Mouse (Mus musculus) liver, adult 2 months (tissue): ENCODE results near the gene Mapkapk2. TPM values are rescaled to one million over a fixed set of nuclear protein-coding genes. Genes with fewer than 3 reads are reported as not detected.
"Not testable (repeated sequence)": the region's sequence is repeated elsewhere in the genome, so short reads cannot be mapped to it uniquely, and the experiment has no call there.

ENCODE experiments used
- DNase-seq: peaks from one replicate; pipeline ENCODE4 v3.0.0-alpha.2; 2011; ENCODE audit warnings: low read depth, low spot score; ENCODE audit errors: extremely low read depth
- H3K27ac ChIP-seq: fragments of 200-500 bp; replicated peaks from 2 replicates; pipeline ENCODE4 v1.5.1; 2012; ENCODE audit warnings: low read depth, mild to moderate bottlenecking, control low read depth, inconsistent platforms, low read length; ENCODE audit not compliant: insufficient read depth
- H3K27me3 ChIP-seq: fragments of 200-500 bp; 2 replicates; pipeline ENCODE4 v1.6.1; 2012; ENCODE audit warnings: mild to moderate bottlenecking, moderate library complexity, low read length, inconsistent platforms; ENCODE audit not compliant: control insufficient read depth, insufficient read depth
- H3K36me3 ChIP-seq: fragments of 200-500 bp; 2 replicates; pipeline ENCODE4 v1.6.1; 2012; ENCODE audit warnings: low read length, inconsistent platforms; ENCODE audit not compliant: control insufficient read depth, insufficient read depth
- H3K4me1 ChIP-seq: fragments of 200-500 bp; 2 replicates; pipeline ENCODE4 v1.6.1; 2011; ENCODE audit warnings: low read length; ENCODE audit not compliant: control insufficient read depth, insufficient read depth
- H3K4me3 ChIP-seq: fragments of 200-500 bp; 2 replicates; pipeline ENCODE4 v1.5.1; 2011; ENCODE audit warnings: low read depth, mild to moderate bottlenecking, control low read depth, low read length, moderate library complexity; ENCODE audit not compliant: insufficient read depth
- H3K79me2 ChIP-seq: fragments of 200-500 bp; 2 replicates; pipeline ENCODE4 v1.6.1; 2012; ENCODE audit warnings: inconsistent platforms, mild to moderate bottlenecking, low read length, moderate library complexity; ENCODE audit not compliant: control insufficient read depth, insufficient read depth
- H3K9ac ChIP-seq: fragments of 200-500 bp; 2 replicates; pipeline ENCODE4 v1.6.1; 2012; ENCODE audit warnings: low read depth, mild to moderate bottlenecking, control low read depth, inconsistent platforms, low read length
- CTCF ChIP-seq: fragments of 200-500 bp; IDR thresholded peaks from 2 replicates; pipeline ENCODE4 v1.5.1; 2011; ENCODE audit warnings: low read depth, low read length, control low read depth
- POLR2A ChIP-seq: fragments of 200-500 bp; IDR thresholded peaks from 2 replicates; pipeline ENCODE4 v1.6.1; 2011; ENCODE audit warnings: low read length, control low read depth; ENCODE audit not compliant: insufficient read depth; ENCODE audit errors: extremely low read depth
- WGBS: fragments of 180-500 bp; shearing (Covaris S2); methylation state at CpG from one replicate; pipeline ENCODE4 v1.1.7; 2018; 5-methylcytosine and 5-hydroxymethylcytosine counted together
- polyA plus RNA-seq: library from polyadenylated mRNA; depleted of rRNA; stranded (reverse); fragments of >200 nt; gene quantifications from 2 replicates; pipeline ENCODE4 v1.2.3, GENCODE M21; 2012; rRNA removed
- total RNA-seq: library from RNA; depleted of rRNA; stranded (reverse); fragments of >200 nt; gene quantifications from 2 replicates; pipeline ENCODE4 v1.2.3, GENCODE M21; 2014; rRNA removed

Mapkapk2 gene
- total RNA-seq (29.5 and 30.0 TPM in 2 replicates), polyA plus RNA-seq (45.1 and 45.4 TPM in 2 replicates)

DNA sequence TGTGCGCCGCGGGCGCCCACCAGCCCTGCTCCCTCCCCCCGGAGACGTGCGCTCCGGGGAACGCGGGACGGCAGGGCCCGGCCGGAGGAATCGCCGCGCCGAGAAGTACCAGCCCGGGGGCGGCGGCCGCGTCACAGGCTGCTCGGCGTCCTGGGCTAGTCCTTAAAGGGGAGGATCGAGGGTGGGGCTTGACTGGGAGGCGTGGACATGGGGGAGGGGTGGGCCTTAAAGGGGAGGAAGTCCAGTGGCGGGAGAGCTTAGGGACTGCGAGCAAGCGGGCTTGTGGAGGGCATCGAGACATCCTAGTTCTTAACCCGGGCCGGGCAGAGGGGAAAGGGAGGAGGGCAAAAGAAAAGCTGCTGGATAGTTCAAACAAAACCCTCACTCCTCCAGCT is at the start of gene Mapkapk2:
TSS of gene Mapkapk2 (minus strand) at position 127 of the 395 bp plus-strand sequence.
- Histone ChIP-seq H3K36me3 (no peaks in the 10 kb centered on the region), H3K27ac (peak within 1 kb of the TSS; percentile 81), H3K27me3 (no peaks in the 10 kb centered on the region), H3K9ac (peak within 1 kb of the TSS; percentile 85), H3K4me3 (peak within 1 kb of the TSS; percentile 98), H3K79me2 (peaks cover 34% of the 10 kb centered on the region), H3K4me1 (peaks cover 26% of the 10 kb centered on the region)
- TF ChIP-seq CTCF (no peak), POLR2A (peak; percentile 97)
- under 1% methylated on average over 26 of the region's 32 CpGs for WGBS
- DNase-seq = peak; percentile 85

DNA sequence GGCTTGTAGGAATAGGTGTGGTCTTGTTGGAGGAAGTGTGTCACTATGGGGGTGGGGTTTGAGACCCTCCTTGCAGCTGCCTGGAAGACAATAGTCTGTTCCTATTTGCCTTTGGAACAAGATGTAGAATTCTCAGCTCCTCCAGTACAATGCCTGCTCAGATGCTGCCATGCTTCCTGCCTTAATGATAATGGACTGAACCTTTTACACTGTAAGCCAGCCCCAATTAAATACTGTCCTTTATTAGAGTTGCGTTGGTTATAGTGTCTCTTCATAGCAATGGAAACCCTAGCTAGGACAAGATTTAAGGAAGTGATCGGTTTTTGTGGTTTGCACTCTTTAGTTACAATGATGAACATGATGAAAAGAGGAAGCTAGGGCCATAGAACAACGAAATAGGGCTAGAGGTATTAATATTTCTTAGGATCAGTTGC is 48.6 kb upstream of the Mapkapk2 start:
- Histone ChIP-seq H3K27ac (no peak overlapping the region), H3K79me2 (no peaks in the 10 kb centered on the region), H3K9ac (no peak overlapping the region), H3K4me1 (no peaks in the 10 kb centered on the region), H3K4me3 (no peak overlapping the region), H3K27me3 (no peaks in the 10 kb centered on the region), H3K36me3 (no peaks in the 10 kb centered on the region)
- no peak for DNase-seq
- TF ChIP-seq POLR2A (no peak), CTCF (no peak)
- 88% methylated on average over 3 of the region's 3 CpGs for WGBS

DNA sequence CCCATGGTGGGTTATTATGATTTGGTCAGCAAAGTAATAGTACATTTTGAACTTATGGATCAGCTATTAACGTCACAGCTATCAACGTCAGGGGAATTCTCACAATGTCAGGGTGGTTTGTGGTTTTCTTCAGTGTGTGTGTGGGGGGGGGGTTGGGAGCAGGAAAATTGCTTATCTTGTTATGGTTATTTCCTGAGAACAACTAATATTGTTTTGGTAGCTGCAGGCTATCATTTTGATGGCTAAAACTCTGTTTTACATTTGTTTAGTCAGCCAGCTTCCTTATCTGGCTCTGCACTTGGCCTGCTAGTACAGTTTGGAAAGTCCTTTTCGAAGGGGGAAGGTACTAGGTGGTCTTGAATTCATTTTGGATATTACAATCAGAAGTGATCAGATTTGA is 47.6 kb upstream of the Mapkapk2 start:
- not testable (repeated sequence) for H3K4me1 ChIP-seq, H3K27me3 ChIP-seq, H3K9ac ChIP-seq, H3K79me2 ChIP-seq, H3K4me3 ChIP-seq, H3K27ac ChIP-seq, H3K36me3 ChIP-seq, DNase-seq
- 92% methylated on average over 3 of the region's 3 CpGs for WGBS

DNA sequence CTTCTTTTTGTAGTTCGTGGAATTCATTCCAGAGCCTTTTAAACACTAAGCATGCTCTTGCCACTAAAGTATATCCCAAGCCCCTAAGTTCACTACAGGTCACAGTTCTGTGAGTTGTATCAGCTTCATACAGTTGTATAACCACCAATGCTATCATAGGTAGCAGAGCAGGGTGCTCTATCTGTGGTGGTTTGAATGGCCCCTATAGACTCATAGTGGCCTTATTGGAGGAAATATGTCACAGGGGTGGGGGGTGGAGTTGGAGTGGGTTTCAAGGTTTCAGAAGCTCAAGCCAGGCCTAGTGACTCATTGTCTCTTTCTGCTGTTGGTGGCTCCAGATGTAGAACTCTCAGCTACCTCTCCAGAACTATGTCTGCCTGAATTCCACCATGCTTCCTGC is 44.8 kb upstream of the Mapkapk2 start:
- no peaks in the 10 kb centered on the region for H3K79me2 ChIP-seq
- TF ChIP-seq CTCF (no peak), POLR2A (no peak)
- no peak for DNase-seq
- no peak overlapping the region for H3K4me3 ChIP-seq
- no peaks in the 10 kb centered on the region for H3K36me3 ChIP-seq
- no peaks in the 10 kb centered on the region for H3K4me1 ChIP-seq
- H3K27ac ChIP-seq = no peak overlapping the region
- 81% methylated on average over 1 of the region's 1 CpGs for WGBS
- no peak overlapping the region for H3K9ac ChIP-seq
- no peaks in the 10 kb centered on the region for H3K27me3 ChIP-seq

DNA sequence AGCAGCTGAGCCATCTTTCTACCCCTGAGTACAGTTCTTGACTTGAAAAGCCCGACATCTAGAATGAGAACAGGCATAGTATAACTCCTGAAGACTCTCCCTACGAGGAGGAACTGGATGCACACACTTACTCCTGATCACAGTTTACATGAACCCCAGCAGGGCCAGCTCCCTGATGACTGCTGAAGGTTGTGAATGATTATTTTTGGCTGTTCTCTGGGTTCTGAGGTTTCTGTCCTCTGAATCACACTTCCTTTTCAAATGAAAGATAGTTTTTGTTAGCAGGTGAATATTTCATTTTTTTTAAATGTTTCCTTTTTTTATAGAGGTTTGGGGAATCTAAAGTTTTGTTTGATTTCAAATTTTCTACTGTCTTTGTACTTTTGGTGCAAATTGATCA is 43.8 kb upstream of the Mapkapk2 start:
- Histone ChIP-seq H3K9ac (no peak overlapping the region), H3K27ac (no peak overlapping the region), H3K4me3 (no peak overlapping the region), H3K4me1 (no peaks in the 10 kb centered on the region), H3K79me2 (no peaks in the 10 kb centered on the region), H3K36me3 (no peaks in the 10 kb centered on the region), H3K27me3 (no peaks in the 10 kb centered on the region)
- DNase-seq = no peak
- WGBS = 74% methylated on average over 2 of the region's 2 CpGs
- no peak for TF ChIP-seq CTCF
- TF ChIP-seq POLR2A = no peak

DNA sequence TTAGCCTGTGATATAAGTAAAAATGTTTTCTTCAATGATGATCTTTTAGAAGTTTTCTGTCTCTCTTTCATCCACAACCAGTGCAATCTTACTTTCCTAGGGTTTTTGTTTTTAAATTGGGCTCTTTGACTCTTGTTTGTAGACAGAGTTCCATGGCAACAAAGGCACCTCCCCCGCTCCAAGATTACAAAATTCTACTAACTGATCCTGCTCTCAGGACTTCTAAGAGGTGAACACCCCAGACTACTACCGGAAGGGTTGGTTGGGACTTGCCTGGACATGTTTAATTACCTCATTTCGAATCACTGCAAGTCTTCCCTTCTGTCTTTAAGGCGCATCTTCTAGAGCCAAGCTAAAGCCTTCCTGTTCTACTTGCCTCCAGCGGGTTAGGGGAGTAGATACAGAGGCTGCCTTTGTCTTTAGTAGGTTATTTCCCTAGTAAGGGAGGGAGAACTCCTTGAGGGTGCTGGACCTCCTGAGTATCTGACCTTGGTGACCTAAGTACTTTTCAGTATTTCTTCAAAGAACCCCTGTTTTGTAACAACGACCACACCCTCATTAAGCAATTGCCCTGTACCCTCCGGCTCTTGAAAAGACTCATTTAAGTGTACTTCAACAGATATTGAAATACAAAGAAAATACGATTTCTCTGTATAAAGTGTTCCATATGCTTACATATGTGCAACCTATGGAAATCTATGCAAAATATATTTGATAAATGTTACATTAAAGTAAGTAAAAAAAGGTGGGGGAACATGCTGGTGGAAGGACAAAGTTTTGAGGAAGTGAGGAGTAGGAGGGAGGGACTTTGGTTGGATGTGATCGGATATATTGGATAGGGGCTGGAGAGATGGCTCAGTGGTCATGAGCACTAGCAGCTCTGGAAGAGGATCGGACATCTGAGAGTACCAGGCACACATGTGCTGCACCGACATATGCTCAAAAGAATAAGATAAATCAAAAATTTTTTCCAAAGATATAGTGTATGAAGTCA is 41.8 kb upstream of the Mapkapk2 start:
- H3K4me1 ChIP-seq = no peaks in the 10 kb centered on the region; the same call in 1 of the 2 replicates
- no peaks in the 10 kb centered on the region for H3K79me2 ChIP-seq
- peak; percentile 86 for DNase-seq
- no peaks in the 10 kb centered on the region for H3K27me3 ChIP-seq
- H3K36me3 ChIP-seq = no peaks in the 10 kb centered on the region
- TF ChIP-seq POLR2A = no peak
- no peak for TF ChIP-seq CTCF
- 58% methylated on average over 11 of the region's 11 CpGs for WGBS
- 0 out of 2 replicates have a peak overlapping the region, but pooled peaks have one; percentile 47 for H3K9ac ChIP-seq
- H3K27ac ChIP-seq = peak overlapping the region; percentile 77; the same call in 1 of the 2 replicates
- H3K4me3 ChIP-seq = peak overlapping the region; percentile 86; the same call in 1 of the 2 replicates
